Mouse (Mus musculus) c-Kit-positive CD71-positive TER-119-positive erythroid progenitor cells, embryonic 14.5 days (primary cell): Measurements from ENCODE around the gene Tdrd12.

Experiments used
- DNase-seq: peaks from one replicate; pipeline ENCODE4 v3.0.0-alpha.2; 2013; ENCODE audit warnings: low spot score

Gene Tdrd12

DNA sequence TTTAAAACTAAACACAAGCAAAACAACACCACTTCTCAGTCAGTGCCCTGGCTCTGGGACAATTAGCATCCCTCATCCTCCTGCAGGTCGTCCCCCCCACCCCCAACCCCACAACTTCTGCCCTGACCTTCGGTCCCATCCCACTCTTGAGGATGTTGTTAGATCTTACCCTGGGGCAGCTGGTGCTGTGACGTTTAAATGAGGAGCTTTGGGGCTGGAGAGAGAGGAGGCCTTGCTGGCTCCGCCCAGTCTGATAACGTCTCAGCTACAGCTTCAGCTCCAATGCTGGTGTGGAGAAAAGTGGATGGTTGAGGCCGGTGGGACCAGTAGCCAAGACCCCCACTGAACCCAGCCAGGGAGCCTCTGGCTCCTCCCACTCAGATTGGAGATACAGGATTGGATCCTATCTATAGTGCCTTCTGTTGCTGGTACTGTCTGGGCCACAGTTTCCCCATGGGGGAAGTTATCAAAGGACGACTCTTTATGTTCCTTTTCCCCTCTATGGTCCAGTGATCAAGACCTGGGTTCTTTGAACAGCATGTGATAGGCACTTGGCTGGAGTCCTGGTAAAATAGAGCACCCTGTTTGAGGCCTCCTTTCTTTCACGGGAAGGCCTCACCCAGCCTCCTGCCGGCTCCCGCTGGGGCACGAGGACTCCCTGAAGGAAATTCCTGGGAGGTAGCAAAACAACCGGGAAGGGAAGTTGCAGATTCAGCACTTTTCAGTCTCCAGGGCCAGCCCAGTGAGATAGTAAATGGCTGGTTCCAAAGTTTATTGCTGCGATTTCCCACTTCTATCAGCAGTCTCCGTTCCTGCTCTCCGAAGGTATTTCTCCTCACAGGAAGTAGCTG is 89.3 kb downstream of the Tdrd12 start, which contains the start of gene Slc7a9:
Gene Slc7a9, plus strand, starts transcription at position 801 of the 851 bp plus-strand sequence.
- no peak for DNase-seq

GRCm38 (mm10) chr7:35447501-35447900 is 90.0 kb downstream of the Tdrd12 start:
- DNase-seq = no peak

GRCm38 (mm10) chr7:35435266-35435665 is 102.3 kb downstream of the Tdrd12 start:
- no peak for DNase-seq

- no peak for DNase-seq
Measured at GRCm38 (mm10) chr7:35428146-35428545, 109.4 kb downstream of the Tdrd12 start.

DNA sequence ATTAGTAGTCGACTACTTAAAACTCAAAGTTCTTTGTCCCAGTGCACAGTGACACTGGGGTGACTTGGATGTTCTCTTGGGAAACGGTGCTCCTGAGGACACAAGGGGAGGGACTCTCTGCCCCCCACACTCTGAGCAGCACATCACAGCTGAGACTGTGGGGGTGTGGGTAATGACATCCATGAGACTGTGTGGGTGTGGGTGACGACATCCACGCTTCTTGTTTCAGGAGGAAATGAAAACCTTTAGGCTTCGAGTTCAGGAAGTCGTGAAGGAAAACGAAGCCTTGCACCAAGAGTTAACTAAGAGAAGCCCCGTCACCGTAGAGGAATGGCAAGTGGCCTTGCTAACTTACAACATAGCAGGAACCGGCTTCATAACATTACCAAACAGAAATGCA is 114.5 kb downstream of the Tdrd12 start:
- DNase-seq = no peak
